In the genomic region with DNA sequence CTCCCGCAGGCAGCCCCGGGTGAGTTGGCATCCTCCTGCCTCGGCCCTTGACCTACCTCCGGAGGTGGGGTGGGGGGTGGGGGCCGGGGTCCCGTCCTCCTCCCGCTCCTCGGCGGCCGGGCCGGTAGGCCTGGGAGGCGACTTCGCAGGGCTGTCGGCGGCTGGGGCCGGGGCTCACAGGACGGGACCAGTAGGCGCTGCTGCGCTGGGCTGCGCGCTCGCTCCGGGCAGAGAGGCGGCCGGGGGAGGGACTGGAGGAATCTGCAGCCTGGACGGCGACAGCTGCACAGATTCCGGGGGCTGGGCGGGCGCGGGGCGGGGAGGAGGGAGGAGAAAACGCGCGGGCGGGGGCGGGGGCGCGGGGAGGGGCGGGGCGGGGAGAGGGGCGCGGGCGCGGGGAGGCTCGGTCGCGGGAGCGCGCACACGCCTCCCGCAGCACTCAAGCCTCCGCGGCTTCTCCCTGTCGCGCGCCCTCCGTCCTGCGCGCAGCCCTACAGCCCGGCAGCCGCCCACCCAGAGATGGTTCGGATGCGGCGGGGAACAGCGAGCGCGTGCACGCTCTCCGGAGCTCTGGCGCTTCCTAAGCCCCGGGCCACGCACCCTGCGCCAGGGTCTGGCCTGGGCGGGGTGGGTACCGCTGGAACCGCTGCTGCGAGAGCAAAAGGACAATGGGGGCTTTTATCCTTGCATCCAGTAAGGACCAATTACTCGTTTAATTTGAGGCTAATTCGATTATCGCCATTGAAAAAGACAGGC, we compare ENCODE assay signal across 8 mouse cellular contexts. TPM values are rescaled to one million over a fixed set of nuclear protein-coding genes. Genes with fewer than 3 reads are reported as not detected.
DNase-seq lines count a peak whose midpoint lies in the region; ATAC-seq and TF ChIP-seq lines count a peak whose summit lies in the region.

Gene Sptbn1, minus strand, starts transcription at position 284 of the 756 bp plus-strand sequence.

- peak; percentile 26 to 45 for DNase-seq in B cell, adult 2 months
- peak; percentile 95 for DNase-seq in heart, embryonic 10.5 days (ENCODE audit: low spot score)
- peak; percentile 97 for DNase-seq in midbrain, embryonic 14.5 days
- peak; percentile 8 to 52 for DNase-seq in spleen, postnatal 10 days (ENCODE audit: low spot score in 2 of 2)

- H3K27me3 ChIP-seq in heart, embryonic 10.5 days (ENCODE audit: insufficient read depth, poor library complexity, severe bottlenecking), result no peaks in the 10 kb centered on the region
- H3K27me3 ChIP-seq in kidney, embryonic 14.5 days (ENCODE audit: control insufficient read depth, insufficient read depth, low read length), result no peaks in the 10 kb centered on the region
- no peaks in the 10 kb centered on the region for H3K27me3 ChIP-seq in limb, embryonic 13.5 days
- no peaks in the 10 kb centered on the region for H3K27me3 ChIP-seq in midbrain, embryonic 14.5 days (ENCODE audit: control insufficient read depth, insufficient read depth, low read length)

- peak within 1 kb of the TSS; percentile 59 for H3K4me3 ChIP-seq in bone marrow, adult 2 months (replicated peaks; ENCODE audit: control insufficient read depth, low read depth, low read length)
- peak within 1 kb of the TSS; percentile 89 for H3K4me3 ChIP-seq in heart, embryonic 10.5 days
- peak within 1 kb of the TSS; percentile 93 for H3K4me3 ChIP-seq in kidney, embryonic 14.5 days (ENCODE audit: low read length)
- peak within 1 kb of the TSS; percentile 81 for H3K4me3 ChIP-seq in limb, embryonic 13.5 days
- peak within 1 kb of the TSS; percentile 100 for H3K4me3 ChIP-seq in midbrain, embryonic 14.5 days (replicated peaks; ENCODE audit: low read depth, low read length)

- H3K9ac ChIP-seq in kidney, embryonic 14.5 days (ENCODE audit: low read depth, low read length), result peak within 1 kb of the TSS; percentile 92
- peak within 1 kb of the TSS; percentile 93 for H3K9ac ChIP-seq in limb, embryonic 13.5 days
- peak within 1 kb of the TSS; percentile 98 for H3K9ac ChIP-seq in midbrain, embryonic 14.5 days (replicated peaks; ENCODE audit: low read length)

- no peak for ATAC-seq in erythroblast, adult 5-6 weeks (replicated peaks; ENCODE audit: low FRiP score, poor library complexity, severe bottlenecking)
- ATAC-seq in kidney, embryonic 14.5 days (ENCODE audit: low FRiP score, low TSS enrichment), result peak; percentile 97
- ATAC-seq in limb, embryonic 13.5 days (ENCODE audit: low FRiP score, low read depth), result peak; percentile 96
- peak; percentile 95 for ATAC-seq in midbrain, embryonic 14.5 days (ENCODE audit: low FRiP score, low TSS enrichment)

- no peak for TF ChIP-seq CTCF in bone marrow, adult 2 months (IDR thresholded peaks at IDR 0.05; ENCODE audit: control insufficient read depth, insufficient read depth, low read length)

- H3K36me3 ChIP-seq in heart, embryonic 10.5 days, result no peaks in the 10 kb centered on the region
- H3K36me3 ChIP-seq in kidney, embryonic 14.5 days (ENCODE audit: control insufficient read depth, insufficient read depth, low read length), result no peaks in the 10 kb centered on the region
- H3K36me3 ChIP-seq in limb, embryonic 13.5 days, result no peaks in the 10 kb centered on the region
- no peaks in the 10 kb centered on the region for H3K36me3 ChIP-seq in midbrain, embryonic 14.5 days (ENCODE audit: control insufficient read depth, insufficient read depth, low read length)

- H3K27ac ChIP-seq in bone marrow, adult 2 months (ENCODE audit: control insufficient read depth, insufficient read depth, low read depth, low read length, poor library complexity), result no peak within 1 kb of the TSS; the same call in 1 of the 2 replicates
- peak within 1 kb of the TSS; percentile 97 for H3K27ac ChIP-seq in heart, embryonic 10.5 days
- peak within 1 kb of the TSS; percentile 91 for H3K27ac ChIP-seq in kidney, embryonic 14.5 days (ENCODE audit: low read depth, low read length)
- peak within 1 kb of the TSS; percentile 92 for H3K27ac ChIP-seq in limb, embryonic 13.5 days
- peak within 1 kb of the TSS; percentile 97 for H3K27ac ChIP-seq in midbrain, embryonic 14.5 days (replicated peaks; ENCODE audit: low read depth, low read length)

- H3K4me2 ChIP-seq in kidney, embryonic 14.5 days (replicated peaks; ENCODE audit: low read depth, low read length), result peak within 1 kb of the TSS; percentile 87
- H3K4me2 ChIP-seq in limb, embryonic 13.5 days (replicated peaks), result peak within 1 kb of the TSS; percentile 89
- H3K4me2 ChIP-seq in midbrain, embryonic 14.5 days (ENCODE audit: low read length), result peak within 1 kb of the TSS; percentile 69

- no peak for TF ChIP-seq POLR2A in bone marrow, adult 2 months (IDR thresholded peaks at IDR 0.05; ENCODE audit: borderline replicate concordance, control insufficient read depth, low read depth, low read length)

- under 1% methylated on average over 59 of the region's 81 CpGs for WGBS in bone marrow, adult 2 months
- under 1% methylated on average over 47 of the region's 81 CpGs for WGBS in heart, embryonic 10.5 days
- WGBS in kidney, embryonic 14.5 days, result under 1% methylated on average over 37 of the region's 81 CpGs
- under 1% methylated on average over 48 of the region's 81 CpGs for WGBS in limb, embryonic 13.5 days
- WGBS in midbrain, embryonic 14.5 days, result under 1% methylated on average over 66 of the region's 81 CpGs

- H3K9me3 ChIP-seq in heart, embryonic 10.5 days, result no peaks in the 10 kb centered on the region
- no peaks in the 10 kb centered on the region for H3K9me3 ChIP-seq in kidney, embryonic 14.5 days (ENCODE audit: control insufficient read depth, low read length)
- H3K9me3 ChIP-seq in limb, embryonic 13.5 days, result no peaks in the 10 kb centered on the region
- H3K9me3 ChIP-seq in midbrain, embryonic 14.5 days (ENCODE audit: control insufficient read depth, low read length), result no peaks in the 10 kb centered on the region

- H3K4me1 ChIP-seq in bone marrow, adult 2 months (ENCODE audit: control insufficient read depth, insufficient read depth, low read length), result no peaks in the 10 kb centered on the region
- H3K4me1 ChIP-seq in heart, embryonic 10.5 days, result peaks cover 25% of the 10 kb centered on the region
- H3K4me1 ChIP-seq in kidney, embryonic 14.5 days (ENCODE audit: control insufficient read depth, insufficient read depth, low read length), result peaks cover 10% of the 10 kb centered on the region; the same call in 1 of the 2 replicates
- peaks cover 23% of the 10 kb centered on the region for H3K4me1 ChIP-seq in limb, embryonic 13.5 days
- peaks cover 26% of the 10 kb centered on the region for H3K4me1 ChIP-seq in midbrain, embryonic 14.5 days (ENCODE audit: control insufficient read depth, insufficient read depth, low read length)

RNA-seq across cellular contexts. Expression of gene Sptbn1, which starts in this region (rescaled TPM):
- polyA plus RNA-seq in bone marrow, adult 2 months (2011; ENCODE audit: insufficient read depth, insufficient read length, low replicate concordance, missing spikeins), result 26.1 and 53.4 TPM in 2 replicates
- total RNA-seq in erythroblast, adult 5-6 weeks (2015; ENCODE audit: low replicate concordance), result 21.9 and 28.4 TPM in 2 replicates
- 22.6 and 27.8 TPM in 2 replicates for total RNA-seq in erythroblast, adult 5-6 weeks (2017; ENCODE audit: low replicate concordance)
- polyA plus RNA-seq in heart, embryonic 10.5 days (2016; fragmentation: Nextera tagmentation; extraction: Ambion mirVana), result 115 and 137 TPM in 2 replicates
- 103 and 129 TPM in 2 replicates for polyA plus RNA-seq in kidney, embryonic 14.5 days (2014; fragmentation: Nextera tagmentation; extraction: Ambion mirVana)
- polyA plus RNA-seq in limb, embryonic 13.5 days (2015; fragmentation: Nextera tagmentation; extraction: Ambion mirVana), result 91.3 and 95.8 TPM in 2 replicates
- 152 and 181 TPM in 2 replicates for polyA plus RNA-seq in midbrain, embryonic 14.5 days (2014; fragmentation: Nextera tagmentation; extraction: Ambion mirVana)

Comparison
In these comparisons a context has a peak if more than half of its experiments do, and no peak if none do; other contexts are left out.
1. DNase-seq: peak in every context shown above with its lines; median percentile 97 in midbrain, embryonic 14.5 days; 95 in heart, embryonic 10.5 days; 36 in B cell, adult 2 months; 30 in spleen, postnatal 10 days.